Mouse (Mus musculus) kidney, adult 8-10 months (tissue): ENCODE measurements around the gene Itgb3bp.

ENCODE experiments used
- DNase-seq, 2 experiments: peaks; one replicate each; pipeline ENCODE4 v3.0.0; 2022

Itgb3bp gene

GRCm38 (mm10) chr4:99931240-99931580 is 1.6 kb upstream of the Itgb3bp start:
- no peak for DNase-seq

- DNase-seq, result no peak
Measured at GRCm38 (mm10) chr4:99930518-99931239, 1.1 kb upstream of the Itgb3bp start.

GRCm38 (mm10) chr4:99929149-99929612 is 432 bp downstream of the Itgb3bp start, which contains the start of gene Pgm1:
Gene Pgm1, plus strand, starts transcription at chr4:99929414.
- DNase-seq, result peak; percentile 93 to 95

GRCm38 (mm10) chr4:99928521-99928920 is 1.1 kb downstream of the Itgb3bp start:
- no peak for DNase-seq

- no peak for DNase-seq
Measured at GRCm38 (mm10) chr4:99926380-99926779, 3.2 kb downstream of the Itgb3bp start.

- DNase-seq, result no peak
Measured at GRCm38 (mm10) chr4:99913894-99914451, 15.6 kb downstream of the Itgb3bp start.

GRCm38 (mm10) chr4:99882405-99882804 is 47.2 kb downstream of the Itgb3bp start:
- DNase-seq, result no peak

GRCm38 (mm10) chr4:99881882-99882281 is 47.7 kb downstream of the Itgb3bp start:
- DNase-seq, result no peak

- peak; percentile 71 to 84 for DNase-seq
Measured at GRCm38 (mm10) chr4:99829094-99830073, 100.2 kb downstream of the Itgb3bp start, which contains the start of gene Efcab7. Gene Efcab7, plus strand, starts transcription at chr4:99829198.

GRCm38 (mm10) chr4:99828739-99829093 is 100.9 kb downstream of the Itgb3bp start:
- DNase-seq, result no peak

- no peak for DNase-seq
Measured at GRCm38 (mm10) chr4:99828337-99828736, 101.3 kb downstream of the Itgb3bp start.

- DNase-seq, result no peak
Measured at GRCm38 (mm10) chr4:99816697-99817460, 112.7 kb downstream of the Itgb3bp start.

GRCm38 (mm10) chr4:99792365-99792764 is 137.2 kb downstream of the Itgb3bp start:
- DNase-seq, result no peak

GRCm38 (mm10) chr4:99773041-99773440 is 156.6 kb downstream of the Itgb3bp start:
- DNase-seq, result peak in 1 of 2 experiments; percentile 5

- no peak for DNase-seq
Measured at GRCm38 (mm10) chr4:99770555-99770954, 159.1 kb downstream of the Itgb3bp start.

- DNase-seq, result peak in 1 of 2 experiments; percentile 7
Measured at GRCm38 (mm10) chr4:99766753-99767152, 162.9 kb downstream of the Itgb3bp start.

GRCm38 (mm10) chr4:99766303-99766702 is 163.3 kb downstream of the Itgb3bp start:
- no peak for DNase-seq

- DNase-seq, result no peak
Measured at GRCm38 (mm10) chr4:99752426-99752825, 177.2 kb downstream of the Itgb3bp start.

- DNase-seq, result no peak
Measured at GRCm38 (mm10) chr4:99739836-99740235, 189.8 kb downstream of the Itgb3bp start.

GRCm38 (mm10) chr4:99725914-99726451 is 203.6 kb downstream of the Itgb3bp start:
- no peak for DNase-seq

- no peak for DNase-seq
Measured at GRCm38 (mm10) chr4:99724331-99724730, 205.3 kb downstream of the Itgb3bp start.

GRCm38 (mm10) chr4:99717905-99718304 is 211.7 kb downstream of the Itgb3bp start:
- DNase-seq, result no peak
